Mouse (Mus musculus) CD4-positive, CD25-positive, alpha-beta regulatory T cell (primary cell): ENCODE results near the gene Edf1. TPM values are rescaled to one million over a fixed set of nuclear protein-coding genes. Genes with fewer than 3 reads are reported as not detected.

Experiments
- polyA plus RNA-seq: library from polyadenylated mRNA; unstranded; fragments of 100-300 nt; shearing (Covaris generic); gene quantifications from one replicate; pipeline ENCODE4 v1.2.1, GENCODE M21; 2017

Gene Edf1
- 341 TPM for polyA plus RNA-seq

DNA sequence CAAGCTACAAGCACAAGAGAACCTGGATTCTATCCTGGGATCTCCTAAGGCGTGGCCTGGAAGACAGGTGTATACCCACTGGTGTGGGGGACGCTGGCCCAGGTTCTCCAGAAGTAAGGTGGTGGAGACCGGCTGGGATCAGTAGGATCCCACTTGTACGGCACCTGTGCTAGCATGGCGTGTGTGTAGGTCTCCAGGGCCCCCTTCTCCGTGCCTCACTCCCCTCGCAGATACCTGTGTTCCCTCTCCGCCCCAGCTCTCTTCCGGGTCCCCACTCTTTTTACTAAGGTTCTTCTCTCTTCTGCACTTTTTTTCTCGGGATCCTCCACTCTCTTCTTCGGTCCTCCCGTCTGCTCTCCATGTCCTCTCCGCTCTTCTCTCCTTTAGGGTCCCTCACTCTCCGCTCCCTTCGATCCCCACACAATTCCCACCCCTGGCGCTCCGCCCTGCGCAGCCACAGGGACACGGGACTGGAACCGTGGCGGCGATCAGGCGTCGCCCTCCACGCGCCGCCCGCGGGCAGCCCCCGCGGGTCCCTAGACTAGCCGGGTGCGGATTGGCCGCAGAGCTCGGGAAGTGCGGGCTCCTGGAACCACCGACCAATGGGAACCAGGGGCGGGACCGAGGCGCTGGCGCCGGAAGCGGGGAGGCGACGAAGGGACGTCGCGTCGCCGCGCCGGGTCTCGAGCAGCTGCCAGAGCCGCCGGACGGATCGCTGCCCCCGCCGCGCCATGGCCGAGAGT, at the start of gene Edf1:
Gene Edf1 (plus strand): TSS at position 627 of the 743 bp plus-strand sequence.

GRCm38 (mm10) chr2:25546811-25547491, 10.7 kb upstream of the Edf1 start, which contains the start of gene Traf2:
Gene Traf2, minus strand, starts transcription at chr2:25546940.

DNA sequence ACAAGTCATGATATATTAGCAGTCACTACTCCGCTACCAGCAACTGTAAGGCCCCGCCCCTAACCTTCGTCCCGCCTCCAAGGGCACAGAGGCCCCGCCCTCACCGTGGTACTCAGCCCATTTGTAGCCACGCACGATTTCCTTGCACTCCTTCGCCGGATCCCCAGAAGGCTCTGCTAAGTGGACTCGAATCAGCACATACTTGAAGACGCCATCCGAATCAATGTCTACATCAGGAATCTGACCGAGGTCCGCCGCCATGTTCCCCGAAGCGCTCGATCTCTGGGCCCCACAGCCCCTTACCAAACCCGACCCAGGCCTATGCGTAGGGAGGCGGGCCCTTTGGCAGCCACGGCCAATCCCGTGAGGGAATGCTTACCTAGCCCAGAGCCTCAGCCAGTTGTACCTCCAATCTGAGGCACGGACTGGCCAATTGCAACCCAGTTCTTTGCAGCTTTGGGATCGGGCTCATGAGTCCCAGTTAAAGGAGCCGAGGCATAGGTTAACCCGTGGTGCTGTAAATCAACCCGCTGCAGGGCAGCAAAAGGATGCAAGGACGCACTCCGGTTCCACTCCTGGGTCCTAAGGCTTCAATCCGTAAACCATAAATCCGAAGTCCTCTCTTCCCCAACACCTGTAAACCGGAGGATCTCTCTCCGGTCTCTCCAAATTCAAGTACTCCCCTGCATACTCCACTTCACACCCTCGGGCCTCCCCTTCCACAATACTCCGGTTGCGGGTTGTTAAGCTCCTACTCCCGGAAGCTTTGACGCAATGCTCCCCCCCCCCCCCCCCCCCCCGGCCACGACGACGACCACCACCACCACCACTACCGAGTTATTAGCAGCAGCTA, 17.2 kb downstream of the Edf1 start, which contains the start of the genes Mamdc4 and Phpt1:
Gene Mamdc4 (minus strand): TSS at position 267 of the 853 bp plus-strand sequence.
Gene Phpt1 (minus strand): TSS at position 646 of the 853 bp plus-strand sequence.

DNA sequence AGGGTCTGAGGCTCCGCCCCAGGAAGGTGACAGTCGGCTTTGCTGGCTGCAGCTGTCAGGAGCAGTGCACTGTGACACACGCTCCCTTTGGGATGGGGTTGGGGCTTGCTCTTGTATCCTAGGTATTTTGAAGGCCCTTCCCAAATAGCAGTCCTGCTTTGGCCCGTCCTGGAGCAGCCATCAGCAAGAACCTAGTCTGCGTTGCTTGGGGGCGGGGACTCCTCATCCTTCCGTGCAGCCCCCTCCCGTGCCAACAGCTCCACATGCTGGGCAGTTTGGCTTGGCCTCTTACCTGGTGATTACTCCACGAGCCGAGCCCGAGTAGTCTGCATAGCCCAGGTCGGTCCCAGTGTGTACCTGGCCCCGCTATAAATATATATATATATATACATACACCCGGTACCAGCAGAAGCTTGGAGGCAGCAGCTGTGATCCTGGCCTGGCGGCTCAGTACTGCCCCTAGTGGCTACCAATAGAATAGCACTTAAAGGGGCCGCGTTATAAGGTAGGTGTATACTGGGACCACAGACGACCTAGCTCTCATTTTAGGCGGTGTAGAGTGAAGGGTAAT, 23.7 kb downstream of the Edf1 start, which contains the start of gene Ajm1:
Gene Ajm1 (minus strand): TSS at position 464 of the 571 bp plus-strand sequence.

GRCm38 (mm10) chr2:25607761-25608622, 50.3 kb downstream of the Edf1 start, which contains the start of gene Rabl6:
Gene Rabl6, minus strand, starts transcription at chr2:25608521.

Other genes with a start within 250 kb of the Edf1 start
- 0.25 TPM for gene Grin1, start 238.7 kb upstream of the Edf1 start, polyA plus RNA-seq
- 21.4 TPM for gene Man1b1, start 225.5 kb upstream of the Edf1 start, polyA plus RNA-seq
- gene Dpp7, start 201.5 kb upstream of the Edf1 start, polyA plus RNA-seq, result 20.6 TPM
- gene Uap1l1, start 192.2 kb upstream of the Edf1 start, polyA plus RNA-seq, result 40.8 TPM
- gene Sapcd2, start 185.5 kb upstream of the Edf1 start, polyA plus RNA-seq, result 0.87 TPM
- not detected for gene Entpd2, start 162.0 kb upstream of the Edf1 start, polyA plus RNA-seq
- gene Npdc1, start 158.5 kb upstream of the Edf1 start, polyA plus RNA-seq, result 0.96 TPM
- gene Fut7, start 134.6 kb upstream of the Edf1 start, polyA plus RNA-seq, result 5.3 TPM
- 74.7 TPM for gene Abca2, start 129.1 kb upstream of the Edf1 start, polyA plus RNA-seq
- gene Clic3, start 101.0 kb upstream of the Edf1 start, polyA plus RNA-seq, result 3.2 TPM
- 112 TPM for gene Paxx, start 96.8 kb upstream of the Edf1 start, polyA plus RNA-seq
- not detected for gene Ptgds, start 87.8 kb upstream of the Edf1 start, polyA plus RNA-seq
- not detected for gene Lcn12, start 63.9 kb upstream of the Edf1 start, polyA plus RNA-seq
- gene Fbxw5, start 57.1 kb upstream of the Edf1 start, polyA plus RNA-seq, result 110 TPM
- 9.6 TPM for gene C8g, start 56.1 kb upstream of the Edf1 start, polyA plus RNA-seq
- 80.4 TPM for gene Traf2, start 10.9 kb upstream of the Edf1 start, polyA plus RNA-seq
- 1.4 TPM for gene Mamdc4, start 17.0 kb downstream of the Edf1 start, polyA plus RNA-seq
- 72.2 TPM for gene Phpt1, start 17.4 kb downstream of the Edf1 start, polyA plus RNA-seq
- gene Ajm1, start 23.9 kb downstream of the Edf1 start, polyA plus RNA-seq, result 0.20 TPM
- 51.6 TPM for gene Rabl6, start 50.7 kb downstream of the Edf1 start, polyA plus RNA-seq
- not detected for gene Ccdc183, start 59.8 kb downstream of the Edf1 start, polyA plus RNA-seq
- 1.1 TPM for gene Tmem141, start 64.2 kb downstream of the Edf1 start, polyA plus RNA-seq
- 2.9 TPM for gene Fcna, start 70.2 kb downstream of the Edf1 start, polyA plus RNA-seq
- not detected for gene Lcn8, start 95.3 kb downstream of the Edf1 start, polyA plus RNA-seq
- gene Lcn5, start 100.1 kb downstream of the Edf1 start, polyA plus RNA-seq, result not detected
- not detected for gene Lcn6, start 118.9 kb downstream of the Edf1 start, polyA plus RNA-seq
- 0.22 TPM for gene Lcn10, start 124.9 kb downstream of the Edf1 start, polyA plus RNA-seq
- not detected for gene Obp2a, start 142.2 kb downstream of the Edf1 start, polyA plus RNA-seq
- gene Bmyc, start 148.9 kb downstream of the Edf1 start, polyA plus RNA-seq, result 177 TPM
- gene Obp2b, start 179.2 kb downstream of the Edf1 start, polyA plus RNA-seq, result not detected
- gene Lcn3, start 207.7 kb downstream of the Edf1 start, polyA plus RNA-seq, result not detected
- gene Lcn11, start 219.2 kb downstream of the Edf1 start, polyA plus RNA-seq, result not detected
- not detected for gene Gm13539, start 224.4 kb downstream of the Edf1 start, polyA plus RNA-seq